Comparison of ENCODE assay signal across 12 mouse cellular contexts in genomic region chr3:133244027-133244426, GRCm38 (mm10). TPM values are rescaled to one million over a fixed set of nuclear protein-coding genes. Genes with fewer than 3 reads are reported as not detected.
DNase-seq lines count a peak whose midpoint lies in the region; ATAC-seq lines count a peak whose summit lies in the region.
"Had no signal": no experiment of that assay in that cellular context is flagged by ENCODE, and none has a peak within 500 bp of the region (broad histone marks: within the 10 kb centered on the region; RNA-seq: fewer than 3 reads in every experiment).

No protein-coding gene starts in this region.

- H3K4me1 ChIP-seq in hindbrain, embryonic 15.5 days (replicated peaks): peaks cover 12% of the 10 kb centered on the region
- H3K4me1 ChIP-seq in midbrain, embryonic 14.5 days (ENCODE audit: control insufficient read depth, insufficient read depth, low read length): 0 out of 2 replicates have a peak, but pooled peaks cover 3% of the 10 kb centered on the region
- H3K4me1 ChIP-seq: limb, embryonic 10.5 days had no signal

- no peaks in the 10 kb centered on the region for H3K9me3 ChIP-seq in hindbrain, embryonic 15.5 days
- no peaks in the 10 kb centered on the region for H3K9me3 ChIP-seq in midbrain, embryonic 14.5 days (ENCODE audit: control insufficient read depth, low read length)
- H3K9me3 ChIP-seq: limb, embryonic 10.5 days had no signal

- H3K27me3 ChIP-seq in hindbrain, embryonic 15.5 days: no peaks in the 10 kb centered on the region
- H3K27me3 ChIP-seq in midbrain, embryonic 14.5 days (ENCODE audit: control insufficient read depth, insufficient read depth, low read length): no peaks in the 10 kb centered on the region

- peak; percentile 90 for ATAC-seq in hindbrain, embryonic 15.5 days (ENCODE audit: low FRiP score, low read depth)
- peak; percentile 70 for ATAC-seq in midbrain, embryonic 14.5 days (ENCODE audit: low FRiP score, low TSS enrichment)
- ATAC-seq in CD4-positive, CD25-positive, alpha-beta regulatory T cell, adult 4 months: no peak

- WGBS in hindbrain, embryonic 15.5 days: 46% methylated on average over 9 of the region's 9 CpGs
- WGBS in midbrain, embryonic 14.5 days: 40% methylated on average over 9 of the region's 9 CpGs

- H3K27ac ChIP-seq in hindbrain, embryonic 15.5 days (replicated peaks): peak overlapping the region; percentile 28
- H3K27ac ChIP-seq in midbrain, embryonic 14.5 days (replicated peaks; ENCODE audit: low read depth, low read length): peak overlapping the region; percentile 62
- H3K27ac ChIP-seq: limb, embryonic 10.5 days had no signal

- H3K9ac ChIP-seq in hindbrain, embryonic 15.5 days: no peak overlapping the region
- no peak overlapping the region for H3K9ac ChIP-seq in midbrain, embryonic 14.5 days (replicated peaks; ENCODE audit: low read length)

- H3K4me3 ChIP-seq in hindbrain, embryonic 15.5 days: no peak overlapping the region
- no peak overlapping the region for H3K4me3 ChIP-seq in midbrain, embryonic 14.5 days (replicated peaks; ENCODE audit: low read depth, low read length)
- H3K4me3 ChIP-seq: limb, embryonic 10.5 days had no signal

- no peak overlapping the region for H3K4me2 ChIP-seq in hindbrain, embryonic 15.5 days
- no peak overlapping the region for H3K4me2 ChIP-seq in midbrain, embryonic 14.5 days (ENCODE audit: low read length)

- no peaks in the 10 kb centered on the region for H3K36me3 ChIP-seq in hindbrain, embryonic 15.5 days
- no peaks in the 10 kb centered on the region for H3K36me3 ChIP-seq in midbrain, embryonic 14.5 days (ENCODE audit: control insufficient read depth, insufficient read depth, low read length)
- H3K36me3 ChIP-seq: limb, embryonic 10.5 days had no signal

- DNase-seq in layer of hippocampus, adult 18-20 months (ENCODE audit: low spot score in 2 of 2): peak; percentile 28 to 58
- DNase-seq in layer of hippocampus, postnatal 36 days: no peak
- peak; percentile 89 for DNase-seq in midbrain, embryonic 14.5 days
- peak; percentile 82 for DNase-seq in telencephalon, adult 2 months (ENCODE audit: low read depth, low spot score)
- DNase-seq in B cell, adult 2 months: no peak
- no peak for DNase-seq in kidney, adult 8-10 months
- DNase-seq: cerebellum, postnatal 36 days; lung, postnatal 36 days had no signal

RNA-seq across cellular contexts. Expression of gene Arhgef38, which starts 9.3 kb away (rescaled TPM):
- total RNA-seq in layer of hippocampus, adult 18-20 months (2021): not detected
- not detected for total RNA-seq in layer of hippocampus, postnatal 36 days (2021)
- polyA plus RNA-seq in hindbrain, embryonic 15.5 days (2015; fragmentation: Nextera tagmentation; extraction: Ambion mirVana): not detected in 2 replicates
- polyA plus RNA-seq in midbrain, embryonic 14.5 days (2014; fragmentation: Nextera tagmentation; extraction: Ambion mirVana): 0.09 and 0.16 TPM in 2 replicates
- polyA plus RNA-seq in CD4-positive, CD25-positive, alpha-beta regulatory T cell, adult 4 months (2017; shearing (Covaris generic)): not detected
- total RNA-seq: hematopoietic stem cell, adult 5-6 weeks had no signal
- polyA plus RNA-seq: limb, embryonic 10.5 days had no signal

Comparison
In these comparisons a context has a peak if more than half of its experiments do, and no peak if none do; other contexts are left out.
1. DNase-seq: peak in layer of hippocampus, adult 18-20 months (2 of 2), midbrain, embryonic 14.5 days (single experiment) and telencephalon, adult 2 months (single experiment); none in layer of hippocampus, postnatal 36 days (0 of 2), B cell, adult 2 months (0 of 2) and kidney, adult 8-10 months (0 of 2).